Mouse (Mus musculus) myocyte (in vitro differentiated cells): Measurements from ENCODE around the gene Rab5c.

Source experiments
- CEBPB ChIP-seq: IDR thresholded peaks from 2 replicates; pipeline ENCODE4 v1.6.1; 2011; ENCODE audit warnings: mild to moderate bottlenecking, moderate library complexity; ENCODE audit not compliant: poor library complexity, insufficient read depth, severe bottlenecking
- E2F4 ChIP-seq: IDR thresholded peaks from one replicate; pipeline ENCODE4 v1.6.1; 2011; ENCODE audit warnings: mild to moderate bottlenecking, control low read depth, moderate library complexity; ENCODE audit not compliant: insufficient read depth
- MAX ChIP-seq: IDR thresholded peaks from one replicate; pipeline ENCODE4 v1.6.1; 2011; ENCODE audit warnings: low read depth, mild to moderate bottlenecking, control low read depth
- MYOD1 ChIP-seq, 3 experiments: IDR thresholded peaks; one replicate each; pipeline ENCODE4 v1.6.1; 2011; ENCODE audit warnings: control low read depth in 2 of 3, low read depth in 2 of 3, mild to moderate bottlenecking in 2 of 3, moderate library complexity in 1 of 3; ENCODE audit not compliant: insufficient read length in 2 of 3, control insufficient read depth in 1 of 3
- MYOG ChIP-seq, 3 experiments: IDR thresholded peaks; one replicate each; pipeline ENCODE4 v1.6.1; 2011; ENCODE audit warnings: control low read depth in 2 of 3, low read depth in 2 of 3, mild to moderate bottlenecking in 2 of 3; ENCODE audit not compliant: insufficient read length in 2 of 3, control insufficient read depth in 1 of 3, insufficient read depth in 1 of 3
- POLR2A ChIP-seq: IDR thresholded peaks from one replicate; pipeline ENCODE4 v1.6.1; 2011; ENCODE audit warnings: low read depth, mild to moderate bottlenecking, control low read depth, moderate library complexity; ENCODE audit not compliant: insufficient read length
- POLR2AphosphoS2 ChIP-seq: IDR thresholded peaks from one replicate; pipeline ENCODE4 v1.6.1; 2011; ENCODE audit warnings: low read depth, control low read depth; ENCODE audit not compliant: insufficient read length
- REST ChIP-seq: IDR thresholded peaks from one replicate; pipeline ENCODE4 v1.6.1; 2011; ENCODE audit warnings: mild to moderate bottlenecking, control low read depth, moderate library complexity; ENCODE audit not compliant: insufficient read depth, insufficient read length
- SRF ChIP-seq: IDR thresholded peaks from one replicate; pipeline ENCODE4 v1.6.1; 2011; ENCODE audit warnings: low read depth; ENCODE audit not compliant: control insufficient read depth, insufficient read length
- TCF12 ChIP-seq: IDR thresholded peaks from one replicate; pipeline ENCODE4 v1.6.1; 2011; ENCODE audit warnings: mild to moderate bottlenecking, control low read depth; ENCODE audit not compliant: poor library complexity, insufficient read depth, severe bottlenecking
- TCF3 ChIP-seq: IDR thresholded peaks from one replicate; pipeline ENCODE4 v1.6.1; 2011; ENCODE audit warnings: low read depth, control low read depth; ENCODE audit not compliant: insufficient read length
- USF1 ChIP-seq: IDR thresholded peaks from one replicate; pipeline ENCODE4 v1.6.1; 2011; ENCODE audit warnings: low read depth, mild to moderate bottlenecking, control low read depth, moderate library complexity

GRCm38 (mm10) chr11:100709201-100709810 lies 28.7 kb downstream of the Rab5c start:
- TF ChIP-seq POLR2A = no peak
- no peak for TF ChIP-seq USF1
- TF ChIP-seq POLR2AphosphoS2 = no peak
- no peak for TF ChIP-seq MYOG (IDR thresholded peaks at IDR 0.05; ENCODE audit: control insufficient read depth in 1 of 3, insufficient read depth in 1 of 3, insufficient read length in 2 of 3, low read depth in 2 of 3)
- no peak for TF ChIP-seq MAX
- no peak for TF ChIP-seq CEBPB
- TF ChIP-seq TCF12 = no peak
- TF ChIP-seq E2F4 = no peak
- no peak for TF ChIP-seq SRF
- no peak for TF ChIP-seq MYOD1 (IDR thresholded peaks at IDR 0.05; ENCODE audit: control insufficient read depth in 1 of 3, insufficient read length in 2 of 3, low read depth in 2 of 3)
- no peak for TF ChIP-seq REST
- no peak for TF ChIP-seq TCF3
